Mouse (Mus musculus) embryonic facial prominence, embryonic 13.5 days (tissue): Measurements from ENCODE around the gene P2rx4. TPM values are rescaled to one million over a fixed set of nuclear protein-coding genes. Genes with fewer than 3 reads are reported as not detected.

ENCODE experiments used
- ATAC-seq: fragments of 200-750 bp; cut with Nextera tagmentation; 2 replicates; pipeline ENCODE4 v1.8.0; 2017; ENCODE audit warnings: low read depth; ENCODE audit not compliant: insufficient number of reproducible peaks, insufficient read depth, low FRiP score, low TSS enrichment
- H3K27ac ChIP-seq: fragments of 300-500 bp; sonication (generic); 2 replicates; pipeline ENCODE4 v1.5.1; 2015; ENCODE audit warnings: moderate library complexity, mild to moderate bottlenecking, inconsistent platforms
- H3K27me3 ChIP-seq: fragments of 300-500 bp; sonication (generic); 2 replicates; pipeline ENCODE4 v1.6.1; 2015; ENCODE audit warnings: mild to moderate bottlenecking, inconsistent platforms
- H3K36me3 ChIP-seq: fragments of 300-500 bp; sonication (generic); 2 replicates; pipeline ENCODE4 v1.6.1; 2015; ENCODE audit warnings: mild to moderate bottlenecking, inconsistent platforms
- H3K4me1 ChIP-seq: fragments of 300-500 bp; sonication (generic); 2 replicates; pipeline ENCODE4 v1.6.1; 2015; ENCODE audit warnings: inconsistent platforms
- H3K4me2 ChIP-seq: fragments of 300-500 bp; sonication (generic); 2 replicates; pipeline ENCODE4 v1.6.1; 2015; ENCODE audit warnings: moderate library complexity, mild to moderate bottlenecking, inconsistent platforms
- H3K4me3 ChIP-seq: fragments of 300-500 bp; sonication (generic); 2 replicates; pipeline ENCODE4 v1.5.1; 2015; ENCODE audit warnings: mild to moderate bottlenecking, inconsistent platforms
- H3K9ac ChIP-seq: fragments of 300-500 bp; sonication (generic); 2 replicates; pipeline ENCODE4 v1.6.1; 2015; ENCODE audit warnings: mild to moderate bottlenecking, inconsistent platforms
- H3K9me3 ChIP-seq: fragments of 300-500 bp; sonication (generic); 2 replicates; pipeline ENCODE4 v1.6.1; 2016; ENCODE audit warnings: inconsistent platforms
- WGBS: fragments of 180-500 bp; shearing (Covaris S2); methylation state at CpG from one replicate; pipeline ENCODE4 v1.1.7; 2015; ENCODE audit warnings: mixed read lengths; 5-methylcytosine and 5-hydroxymethylcytosine counted together
- polyA plus RNA-seq: library from polyadenylated mRNA; unstranded; fragments of >200 nt; fragmentation: Nextera tagmentation; extraction: Ambion mirVana; gene quantifications from 2 replicates; pipeline ENCODE4 v1.2.1, GENCODE M21; 2015

P2rx4 gene
- polyA plus RNA-seq, 1 experiment from 2014 or later, result 16.9 TPM

GRCm38 (mm10) chr5:122704571-122704970 lies 2.8 kb upstream of the P2rx4 start:
- no peak overlapping the region for H3K27ac ChIP-seq
- H3K27me3 ChIP-seq, result no peaks in the 10 kb centered on the region
- no peaks in the 10 kb centered on the region for H3K9me3 ChIP-seq
- H3K4me3 ChIP-seq, result no peak overlapping the region
- ATAC-seq, result no peak
- no peaks in the 10 kb centered on the region for H3K36me3 ChIP-seq
- no peak overlapping the region for H3K9ac ChIP-seq
- WGBS, result 80% methylated on average over 4 of the region's 4 CpGs
- H3K4me1 ChIP-seq, result peaks cover 15% of the 10 kb centered on the region
- H3K4me2 ChIP-seq, result no peak overlapping the region

GRCm38 (mm10) chr5:122705174-122705573 lies 2.2 kb upstream of the P2rx4 start:
- Histone ChIP-seq H3K27ac (no peak overlapping the region), H3K4me3 (no peak overlapping the region), H3K36me3 (no peaks in the 10 kb centered on the region), H3K4me2 (no peak overlapping the region), H3K9me3 (no peaks in the 10 kb centered on the region), H3K4me1 (peaks cover 15% of the 10 kb centered on the region), H3K27me3 (no peaks in the 10 kb centered on the region), H3K9ac (no peak overlapping the region)
- no peak for ATAC-seq
- 84% methylated on average over 3 of the region's 3 CpGs for WGBS

- peak overlapping the region; percentile 74 for H3K4me3 ChIP-seq
- H3K4me1 ChIP-seq, result peaks cover 15% of the 10 kb centered on the region
- H3K27me3 ChIP-seq, result no peaks in the 10 kb centered on the region
- no peaks in the 10 kb centered on the region for H3K9me3 ChIP-seq
- H3K4me2 ChIP-seq, result peak overlapping the region; percentile 87
- peak overlapping the region; percentile 68; the same call in 1 of the 2 replicates for H3K27ac ChIP-seq
- ATAC-seq, result no peak
- peak overlapping the region; percentile 76 for H3K9ac ChIP-seq
- H3K36me3 ChIP-seq, result no peaks in the 10 kb centered on the region
- WGBS, result 33% methylated on average over 5 of the region's 5 CpGs
Observed at GRCm38 (mm10) chr5:122706917-122707275, 448 bp upstream of the P2rx4 start.

- no peak overlapping the region for H3K9ac ChIP-seq
- no peaks in the 10 kb centered on the region for H3K9me3 ChIP-seq
- H3K4me2 ChIP-seq, result no peak overlapping the region
- 59% methylated on average over 6 of the region's 6 CpGs for WGBS
- no peaks in the 10 kb centered on the region for H3K27me3 ChIP-seq
- H3K4me3 ChIP-seq, result no peak overlapping the region
- no peak overlapping the region for H3K27ac ChIP-seq
- H3K4me1 ChIP-seq, result peaks cover 15% of the 10 kb centered on the region
- no peak for ATAC-seq
- H3K36me3 ChIP-seq, result no peaks in the 10 kb centered on the region
Observed at GRCm38 (mm10) chr5:122708819-122709218, 1.5 kb downstream of the P2rx4 start.

GRCm38 (mm10) chr5:122715723-122716122 lies 8.4 kb downstream of the P2rx4 start:
- WGBS, result 84% methylated on average over 1 of the region's 1 CpGs
- ATAC-seq, result no peak
- H3K4me1 ChIP-seq, result no peaks in the 10 kb centered on the region
- H3K4me2 ChIP-seq, result no peak overlapping the region
- no peaks in the 10 kb centered on the region for H3K9me3 ChIP-seq
- H3K9ac ChIP-seq, result no peak overlapping the region
- no peaks in the 10 kb centered on the region for H3K36me3 ChIP-seq
- no peak overlapping the region for H3K4me3 ChIP-seq
- no peaks in the 10 kb centered on the region for H3K27me3 ChIP-seq
- H3K27ac ChIP-seq, result no peak overlapping the region

GRCm38 (mm10) chr5:122716793-122717192 lies 9.4 kb downstream of the P2rx4 start:
- H3K4me2 ChIP-seq, result no peak overlapping the region
- H3K27ac ChIP-seq, result no peak overlapping the region
- no peak overlapping the region for H3K4me3 ChIP-seq
- no peaks in the 10 kb centered on the region for H3K36me3 ChIP-seq
- no peaks in the 10 kb centered on the region for H3K27me3 ChIP-seq
- ATAC-seq, result no peak
- 94% methylated on average over 2 of the region's 2 CpGs for WGBS
- H3K9ac ChIP-seq, result no peak overlapping the region
- no peaks in the 10 kb centered on the region for H3K9me3 ChIP-seq
- H3K4me1 ChIP-seq, result no peaks in the 10 kb centered on the region

GRCm38 (mm10) chr5:122718400-122718799 lies 11.1 kb downstream of the P2rx4 start:
- no peak; the same call in 1 of the 2 replicates for ATAC-seq
- H3K4me3 ChIP-seq, result no peak overlapping the region
- H3K9ac ChIP-seq, result no peak overlapping the region
- no peak overlapping the region for H3K4me2 ChIP-seq
- WGBS, result 75% methylated on average over 7 of the region's 7 CpGs
- H3K36me3 ChIP-seq, result no peaks in the 10 kb centered on the region
- H3K27ac ChIP-seq, result no peak overlapping the region
- H3K9me3 ChIP-seq, result no peaks in the 10 kb centered on the region
- H3K27me3 ChIP-seq, result no peaks in the 10 kb centered on the region
- no peaks in the 10 kb centered on the region for H3K4me1 ChIP-seq

GRCm38 (mm10) chr5:122719168-122719567 lies 11.8 kb downstream of the P2rx4 start:
- no peaks in the 10 kb centered on the region for H3K36me3 ChIP-seq
- no peak overlapping the region for H3K4me3 ChIP-seq
- no peaks in the 10 kb centered on the region for H3K27me3 ChIP-seq
- WGBS, result 93% methylated on average over 8 of the region's 8 CpGs
- no peak overlapping the region for H3K4me2 ChIP-seq
- no peak for ATAC-seq
- no peaks in the 10 kb centered on the region for H3K4me1 ChIP-seq
- no peak overlapping the region for H3K27ac ChIP-seq
- H3K9ac ChIP-seq, result no peak overlapping the region
- H3K9me3 ChIP-seq, result no peaks in the 10 kb centered on the region

- Histone ChIP-seq H3K4me3 (no peak overlapping the region), H3K27ac (no peak overlapping the region), H3K4me1 (peaks cover 5% of the 10 kb centered on the region), H3K9me3 (no peaks in the 10 kb centered on the region), H3K36me3 (0 out of 2 replicates have a peak, but pooled peaks cover 10% of the 10 kb centered on the region), H3K27me3 (no peaks in the 10 kb centered on the region), H3K9ac (no peak overlapping the region), H3K4me2 (no peak overlapping the region)
- ATAC-seq, result no peak
- 90% methylated on average over 13 of the region's 13 CpGs for WGBS
Observed at GRCm38 (mm10) chr5:122725453-122725852, 18.1 kb downstream of the P2rx4 start.

- H3K4me3 ChIP-seq, result no peak overlapping the region
- WGBS, result 22% methylated on average over 7 of the region's 7 CpGs
- no peaks in the 10 kb centered on the region for H3K9me3 ChIP-seq
- H3K4me1 ChIP-seq, result peaks cover 5% of the 10 kb centered on the region
- no peak overlapping the region for H3K27ac ChIP-seq
- no peaks in the 10 kb centered on the region for H3K27me3 ChIP-seq
- no peak for ATAC-seq
- H3K36me3 ChIP-seq, result 0 out of 2 replicates have a peak, but pooled peaks cover 10% of the 10 kb centered on the region
- H3K9ac ChIP-seq, result no peak overlapping the region
- no peak overlapping the region for H3K4me2 ChIP-seq
Observed at GRCm38 (mm10) chr5:122726068-122726467, 18.7 kb downstream of the P2rx4 start.

GRCm38 (mm10) chr5:122726595-122726994 lies 19.3 kb downstream of the P2rx4 start:
- H3K4me2 ChIP-seq, result no peak overlapping the region
- H3K36me3 ChIP-seq, result 0 out of 2 replicates have a peak, but pooled peaks cover 10% of the 10 kb centered on the region
- H3K9ac ChIP-seq, result no peak overlapping the region
- H3K4me1 ChIP-seq, result peaks cover 9% of the 10 kb centered on the region
- ATAC-seq, result no peak
- H3K27me3 ChIP-seq, result no peaks in the 10 kb centered on the region
- H3K27ac ChIP-seq, result no peak overlapping the region
- H3K9me3 ChIP-seq, result no peaks in the 10 kb centered on the region
- H3K4me3 ChIP-seq, result no peak overlapping the region
- 73% methylated on average over 5 of the region's 5 CpGs for WGBS

- Histone ChIP-seq H3K27ac (no peak overlapping the region), H3K27me3 (no peaks in the 10 kb centered on the region), H3K9me3 (no peaks in the 10 kb centered on the region), H3K4me3 (no peak overlapping the region), H3K9ac (no peak overlapping the region), H3K36me3 (0 out of 2 replicates have a peak, but pooled peaks cover 10% of the 10 kb centered on the region), H3K4me1 (peaks cover 14% of the 10 kb centered on the region), H3K4me2 (no peak overlapping the region)
- WGBS, result 90% methylated on average over 7 of the region's 7 CpGs
- no peak for ATAC-seq
Observed at GRCm38 (mm10) chr5:122727096-122727495, 19.8 kb downstream of the P2rx4 start.
